In genomic region chrX:169779535-169779934, GRCm38 (mm10) we compare ENCODE assay signal across 23 mouse cellular contexts. TPM values are rescaled to one million over a fixed set of nuclear protein-coding genes. Genes with fewer than 3 reads are reported as not detected.
"Had no signal": no experiment of that assay in that cellular context is flagged by ENCODE, and none has a peak within 500 bp of the region (broad histone marks: within the 10 kb centered on the region; RNA-seq: fewer than 3 reads in every experiment).

Gene 4933400A11Rik (minus strand): TSS chrX:169779635.

- H3K4me3 ChIP-seq: neural tube, embryonic 12.5 days; neural tube, embryonic 13.5 days; neural tube, embryonic 15.5 days; stomach, embryonic 15.5 days had no signal

- H3K36me3 ChIP-seq: neural tube, embryonic 12.5 days; neural tube, embryonic 13.5 days; neural tube, embryonic 15.5 days; stomach, embryonic 15.5 days had no signal

- H3K4me1 ChIP-seq: neural tube, embryonic 12.5 days; neural tube, embryonic 13.5 days; neural tube, embryonic 15.5 days; stomach, embryonic 15.5 days had no signal

- H3K27ac ChIP-seq: neural tube, embryonic 12.5 days; neural tube, embryonic 13.5 days; neural tube, embryonic 15.5 days; stomach, embryonic 15.5 days; stomach, postnatal 0 days had no signal

- H3K27me3 ChIP-seq: neural tube, embryonic 12.5 days; stomach, embryonic 15.5 days had no signal

- DNase-seq: retina, postnatal 1 day; right cerebral cortex, adult 18-20 months; right cerebral cortex, postnatal 14 days; right cerebral cortex, postnatal 25 days; right cerebral cortex, postnatal 4 days; spleen, adult 18-20 months; thymus, adult 18-20 months; thymus, adult 2 months; thymus, postnatal 14 days; thymus, postnatal 25 days; thymus, postnatal 36 days; thymus, postnatal 4 days had no signal

RNA-seq across cellular contexts. Expression of gene 4933400A11Rik, which starts in this region (rescaled TPM):
- total RNA-seq: neutrophil, adult 5-6 weeks had no signal
- polyA plus RNA-seq: neural tube, embryonic 11.5 days; neural tube, embryonic 12.5 days; neural tube, embryonic 14.5 days; neural tube, embryonic 15.5 days; small intestine, adult 2 months; spleen, adult 2 months; thymus, adult 2 months; urinary bladder, adult 2 months had no signal
